Mouse (Mus musculus): ENCODE results near the gene Nup88.
"Not testable (repeated sequence)": the region's sequence is repeated elsewhere in the genome, so short reads cannot be mapped to it uniquely, and the experiment has no call there.

Gene Nup88

GRCm38 (mm10) chr11:70969271-70969794 lies 440 bp downstream of the Nup88 start:
- no peak for DNase-seq (ENCODE audit: low spot score in 2 of 2)

GRCm38 (mm10) chr11:70964222-70964907 lies 5.4 kb downstream of the Nup88 start:
- no peak for DNase-seq (ENCODE audit: low spot score in 2 of 2)

- DNase-seq (ENCODE audit: low spot score in 2 of 2), result no peak
These were observed 8.8 kb downstream of the Nup88 start for GRCm38 (mm10) chr11:70960786-70961554.

GRCm38 (mm10) chr11:70954711-70955110 lies 15.1 kb downstream of the Nup88 start:
- DNase-seq (ENCODE audit: low spot score in 2 of 2), result no peak

- no peak for DNase-seq (ENCODE audit: low spot score in 2 of 2)
These were observed 24.6 kb downstream of the Nup88 start for GRCm38 (mm10) chr11:70944935-70945817.

GRCm38 (mm10) chr11:70943651-70944050 lies 26.1 kb downstream of the Nup88 start:
- no peak for DNase-seq (ENCODE audit: low spot score in 2 of 2)

- DNase-seq (ENCODE audit: low spot score in 2 of 2), result no peak
These were observed 27.2 kb downstream of the Nup88 start for GRCm38 (mm10) chr11:70942596-70942995.

- DNase-seq (ENCODE audit: low spot score in 2 of 2), result no peak
These were observed 34.5 kb downstream of the Nup88 start for GRCm38 (mm10) chr11:70935316-70935715.

- no peak for DNase-seq (ENCODE audit: low spot score in 2 of 2)
These were observed 38.3 kb downstream of the Nup88 start for GRCm38 (mm10) chr11:70931461-70931860.

- DNase-seq (ENCODE audit: low spot score in 2 of 2), result no peak
These were observed 50.2 kb downstream of the Nup88 start for GRCm38 (mm10) chr11:70919524-70919923.

- no peak for DNase-seq (ENCODE audit: low spot score in 2 of 2)
These were observed 51.9 kb downstream of the Nup88 start for GRCm38 (mm10) chr11:70917896-70918295.

- DNase-seq (ENCODE audit: low spot score in 2 of 2), result no peak
These were observed 57.9 kb downstream of the Nup88 start for GRCm38 (mm10) chr11:70911920-70912319.

GRCm38 (mm10) chr11:70911323-70911722 lies 58.5 kb downstream of the Nup88 start:
- no peak for DNase-seq (ENCODE audit: low spot score in 2 of 2)

GRCm38 (mm10) chr11:70906681-70907080 lies 63.1 kb downstream of the Nup88 start:
- DNase-seq (ENCODE audit: low spot score in 2 of 2), result no peak

GRCm38 (mm10) chr11:70898182-70898581 lies 71.6 kb downstream of the Nup88 start:
- not testable (repeated sequence) for DNase-seq (ENCODE audit: low spot score in 2 of 2)

GRCm38 (mm10) chr11:70897680-70898079 lies 72.1 kb downstream of the Nup88 start:
- DNase-seq (ENCODE audit: low spot score in 2 of 2), result no peak
